Mouse (Mus musculus) layer of hippocampus, adult 11-12 months (tissue): ENCODE results near the gene Cplx1.
"Not testable (repeated sequence)": the region's sequence is repeated elsewhere in the genome, so short reads cannot be mapped to it uniquely, and the experiment has no call there.

Experiments
- DNase-seq: peaks from one replicate; pipeline ENCODE4 v3.0.0; 2022; ENCODE audit warnings: low spot score

Gene Cplx1

DNA sequence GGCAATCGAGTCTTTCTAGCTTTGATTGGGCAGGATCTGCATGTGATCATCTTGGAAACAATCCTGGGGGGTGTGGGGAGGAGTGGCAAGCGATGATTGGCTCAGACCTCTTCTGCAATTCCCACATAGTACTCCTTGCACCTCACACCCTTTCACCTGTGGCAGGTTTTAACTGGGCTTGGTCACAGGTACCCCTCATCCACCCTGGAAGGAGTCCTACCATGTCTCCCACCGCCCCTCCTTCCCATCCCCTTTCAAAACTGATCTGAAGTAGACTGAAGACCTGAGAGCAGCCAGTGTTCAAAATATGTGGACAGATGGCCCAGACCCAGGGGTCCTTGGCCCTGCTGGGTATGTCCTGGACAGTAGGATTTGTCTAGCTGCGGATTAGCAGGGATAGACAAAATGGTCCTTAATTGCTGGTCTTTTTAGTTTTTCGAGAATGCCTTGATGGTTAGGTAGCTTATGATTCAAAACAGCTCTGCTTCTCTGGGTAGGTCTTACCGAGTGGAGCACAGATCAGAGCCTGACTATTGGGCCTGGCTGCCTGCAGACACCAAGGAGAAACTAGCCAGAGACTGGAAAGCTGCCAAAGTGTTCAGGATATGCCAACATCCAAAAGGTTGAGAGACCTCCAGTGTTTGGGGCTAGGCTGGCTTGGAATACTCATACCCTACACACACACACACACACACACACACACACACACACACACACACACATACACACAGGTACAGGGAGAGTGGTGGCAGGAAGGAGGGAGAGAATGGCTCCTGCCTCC lies 34.1 kb downstream of the Cplx1 start:
- no peak for DNase-seq

DNA sequence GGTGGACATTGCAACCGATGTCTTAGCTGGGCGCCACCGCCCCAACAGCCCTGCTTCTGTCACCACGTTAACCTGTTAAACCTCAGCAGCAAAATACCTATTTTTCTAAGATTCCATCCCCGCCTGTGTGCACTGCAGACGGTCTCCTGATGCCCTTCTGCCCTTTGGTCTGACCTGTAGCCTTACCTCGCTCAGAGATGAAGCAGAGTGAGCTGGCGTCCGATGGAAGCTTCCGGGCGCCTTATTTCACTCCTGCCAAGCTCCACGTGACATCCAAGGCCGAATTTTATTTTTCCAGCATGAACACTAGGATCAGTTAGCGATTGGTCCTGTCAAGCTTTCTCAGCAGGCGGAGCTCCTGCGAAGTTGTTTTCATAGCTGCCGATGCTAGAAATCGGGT lies 47.5 kb downstream of the Cplx1 start:
- DNase-seq: no peak

DNA sequence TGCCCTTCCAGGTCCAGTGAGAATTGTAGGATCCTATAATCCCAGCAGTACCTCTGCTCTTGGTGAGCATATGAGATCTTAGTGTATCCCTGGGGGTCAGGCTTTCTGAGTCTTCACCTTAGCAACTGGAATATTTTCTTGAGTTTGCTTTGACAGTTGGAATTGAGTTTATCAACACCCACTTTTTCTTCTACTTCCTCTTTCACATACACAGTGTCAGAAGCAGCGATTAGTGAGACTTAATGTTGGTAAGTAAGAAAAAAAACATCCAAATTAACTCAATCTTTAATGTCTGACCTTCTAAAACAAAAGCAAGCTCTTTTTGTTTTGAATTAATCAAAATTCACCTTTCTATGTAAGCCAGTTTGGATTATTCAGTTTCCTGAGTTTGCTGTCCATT lies 48.3 kb downstream of the Cplx1 start:
- DNase-seq: no peak

DNA sequence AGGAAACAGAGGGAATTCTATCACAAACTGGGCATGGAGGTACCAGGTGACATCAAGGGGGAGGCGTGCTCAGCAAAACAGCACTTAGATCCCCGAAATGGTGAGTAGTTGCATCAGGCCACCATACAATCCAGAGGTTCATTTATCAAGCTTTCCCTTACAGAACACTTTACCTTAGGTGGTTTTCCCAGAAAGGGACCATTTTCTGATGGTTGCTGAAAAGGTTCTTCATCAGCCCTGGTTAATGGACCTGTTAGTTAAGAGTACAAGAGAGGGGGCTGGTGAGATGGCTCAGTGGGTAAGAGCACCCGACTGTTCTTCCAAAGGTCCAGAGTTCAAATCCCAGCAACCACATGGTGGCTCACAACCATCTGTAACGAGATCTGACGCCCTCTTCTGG lies 63.7 kb downstream of the Cplx1 start:
- DNase-seq: not testable (repeated sequence)

DNA sequence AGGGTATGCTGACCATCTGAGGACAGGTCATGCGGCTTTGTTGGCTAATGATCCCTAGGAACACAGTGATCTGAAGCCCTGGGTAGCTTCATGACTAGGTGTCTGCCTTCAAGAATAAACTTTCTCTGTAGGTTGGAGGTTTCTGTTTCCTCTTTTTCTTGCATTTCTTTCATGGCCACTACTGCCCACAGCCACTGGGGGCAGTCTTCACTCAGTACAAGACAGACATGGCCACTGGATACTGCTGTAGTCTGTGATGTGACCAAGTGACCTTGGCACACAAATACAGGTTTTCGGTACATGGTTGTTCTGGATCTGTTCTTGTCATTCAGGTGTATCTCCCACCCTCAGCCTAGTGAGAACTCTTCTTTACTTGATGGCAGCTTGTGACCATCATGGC lies 64.6 kb downstream of the Cplx1 start:
- peak; percentile 33 for DNase-seq

DNA sequence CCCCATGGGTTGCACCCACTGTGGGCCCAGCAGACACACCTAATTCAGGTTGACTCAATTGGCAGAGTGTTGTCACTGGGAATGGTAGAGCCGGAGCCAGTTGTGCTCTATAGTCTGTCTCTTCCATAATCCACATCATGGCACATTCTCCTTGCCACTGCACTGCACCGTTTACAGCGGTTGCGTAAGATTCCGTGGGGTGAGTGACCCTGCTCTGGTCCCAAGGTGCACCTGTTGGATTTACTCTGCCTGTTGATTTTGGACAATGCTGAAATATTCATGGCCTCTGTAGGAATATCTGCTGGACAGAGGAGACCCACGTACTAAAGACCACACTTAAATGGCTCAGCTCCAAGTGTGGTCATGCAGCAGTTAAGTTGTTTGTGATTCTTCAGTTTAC lies 66.8 kb downstream of the Cplx1 start:
- no peak for DNase-seq

DNA sequence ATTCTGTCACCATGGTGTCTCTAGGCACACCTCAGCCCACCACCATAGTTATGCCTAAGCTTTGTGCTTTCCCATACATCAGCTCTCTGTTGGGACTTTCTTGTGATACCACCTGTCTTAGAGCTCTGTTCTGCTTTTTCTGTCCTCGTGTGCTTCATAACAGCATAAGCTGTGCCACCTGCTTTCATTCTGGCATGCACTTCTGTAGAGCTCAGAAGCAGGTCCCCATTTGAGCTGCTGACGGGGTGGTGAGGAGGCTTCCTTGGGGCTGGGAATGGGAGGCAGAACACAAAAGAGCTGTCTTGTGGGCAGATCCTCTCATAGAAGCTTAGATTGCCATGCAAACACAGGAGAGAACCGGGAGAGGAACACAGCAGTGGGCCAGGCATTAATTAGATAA lies 73.8 kb downstream of the Cplx1 start:
- DNase-seq: peak; percentile 40

DNA sequence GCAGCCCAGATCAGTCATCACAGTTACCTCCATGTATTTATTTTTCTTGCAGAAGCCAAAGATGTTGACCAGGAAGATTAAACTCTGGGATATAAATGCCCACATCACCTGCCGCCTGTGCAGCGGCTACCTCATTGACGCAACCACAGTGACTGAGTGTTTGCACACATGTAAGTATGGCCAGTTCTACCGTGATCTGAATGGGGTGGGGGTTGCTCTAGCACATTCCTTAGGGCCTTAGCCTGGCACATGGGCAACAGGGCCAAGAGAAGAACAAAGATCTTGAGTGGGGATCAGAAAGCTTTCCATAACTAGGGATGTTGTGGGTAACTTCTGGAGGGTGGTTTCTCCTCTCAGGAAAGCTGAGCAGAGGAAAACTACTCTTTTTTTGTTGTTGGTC lies 76.1 kb downstream of the Cplx1 start:
- DNase-seq: no peak

DNA sequence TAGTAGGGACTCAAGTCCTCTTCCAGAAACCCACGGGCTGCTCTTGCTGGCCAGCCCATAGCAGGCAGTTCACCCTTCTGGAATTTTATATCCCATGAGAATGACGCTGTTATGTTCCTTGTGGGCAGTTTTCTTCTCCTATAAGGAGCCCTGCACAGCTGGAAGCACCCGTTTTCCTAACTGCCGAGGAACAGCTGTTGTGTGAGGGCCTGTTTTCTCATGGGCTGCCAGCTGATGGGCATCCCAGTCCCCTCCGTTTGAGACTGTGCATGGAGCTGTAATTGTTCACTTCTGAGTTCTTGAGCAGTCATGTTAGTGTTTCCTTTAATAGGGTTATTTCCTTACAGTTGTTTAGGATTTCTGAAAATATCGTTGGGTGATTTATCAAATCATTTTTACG lies 80.2 kb downstream of the Cplx1 start:
- no peak for DNase-seq
